ENCODE assay signal across 20 mouse cellular contexts in genomic region chr10:61001745-61002160, GRCm38 (mm10).
DNase-seq lines count a peak whose midpoint lies in the region; ATAC-seq lines count a peak whose summit lies in the region.
"Had no signal": no experiment of that assay in that cellular context is flagged by ENCODE, and none has a peak within 500 bp of the region (broad histone marks: within the 10 kb centered on the region; RNA-seq: fewer than 3 reads in every experiment).

No protein-coding gene starts in this region.

- DNase-seq in adrenal gland, postnatal 14 days: peak; percentile 14
- no peak for DNase-seq in adrenal gland, postnatal 10 days
- DNase-seq in embryo, embryonic 10.5 days (ENCODE audit: low spot score): no peak
- DNase-seq in limb, embryonic 10.5 days (ENCODE audit: low spot score): no peak
- no peak for DNase-seq in adrenal gland, adult 8-10 months
- DNase-seq: adrenal gland, postnatal 25 days; cerebellum, adult 11-12 months; kidney, adult 11 months; liver; right cerebral cortex, postnatal 14 days; thymus, postnatal 14 days had no signal

- ATAC-seq in megakaryocyte, adult 5-6 weeks (ENCODE audit: poor library complexity, severe bottlenecking): no peak
- ATAC-seq in heart, embryonic 14.5 days (ENCODE audit: insufficient number of reproducible peaks, insufficient read depth, low FRiP score, low read depth): peak; percentile 68; the same call in 1 of the 2 replicates
- ATAC-seq: lung, postnatal 0 days; midbrain, embryonic 13.5 days had no signal

- H3K4me2 ChIP-seq in heart, embryonic 14.5 days (ENCODE audit: low read length): peak overlapping the region; percentile 21; the same call in 1 of the 2 replicates
- H3K4me2 ChIP-seq: forebrain, embryonic 12.5 days; midbrain, embryonic 13.5 days had no signal

- H3K27ac ChIP-seq in heart, embryonic 14.5 days (replicated peaks in 1 of 2; ENCODE audit: control insufficient read depth in 1 of 2, insufficient read depth in 1 of 2, low read depth in 2 of 2, low read length in 2 of 2): peak overlapping the region; percentile 72 to 81
- no peak overlapping the region for H3K27ac ChIP-seq in limb, embryonic 10.5 days
- H3K27ac ChIP-seq: embryonic facial prominence, embryonic 10.5 days; forebrain, embryonic 12.5 days; kidney, postnatal 0 days; midbrain, embryonic 13.5 days had no signal

- no peaks in the 10 kb centered on the region for H3K36me3 ChIP-seq in megakaryocyte, embryonic 14.5 days (replicated peaks; ENCODE audit: low read length)
- no peaks in the 10 kb centered on the region for H3K36me3 ChIP-seq in heart, embryonic 14.5 days (ENCODE audit: control insufficient read depth, insufficient read depth, low read length)
- no peaks in the 10 kb centered on the region for H3K36me3 ChIP-seq in limb, embryonic 10.5 days
- H3K36me3 ChIP-seq: embryonic facial prominence, embryonic 10.5 days; forebrain, embryonic 12.5 days; midbrain, embryonic 13.5 days had no signal

- 63% methylated on average over 22 of the region's 22 CpGs for WGBS in heart, embryonic 14.5 days
- WGBS in limb, embryonic 10.5 days: 92% methylated on average over 22 of the region's 22 CpGs

- H3K9ac ChIP-seq in heart, embryonic 14.5 days (ENCODE audit: low read length): no peak overlapping the region
- H3K9ac ChIP-seq: forebrain, embryonic 12.5 days; midbrain, embryonic 13.5 days had no signal

- peaks cover 27% of the 10 kb centered on the region for H3K9me3 ChIP-seq in megakaryocyte, embryonic 14.5 days
- 0 out of 2 replicates have a peak, but pooled peaks cover 4% of the 10 kb centered on the region for H3K9me3 ChIP-seq in heart, embryonic 14.5 days (ENCODE audit: control insufficient read depth, low read length)
- H3K9me3 ChIP-seq in limb, embryonic 10.5 days (replicated peaks): no peaks in the 10 kb centered on the region
- H3K9me3 ChIP-seq: midbrain, embryonic 13.5 days had no signal

- peak overlapping the region; percentile 42 for H3K4me3 ChIP-seq in megakaryocyte, embryonic 14.5 days (replicated peaks)
- no peak overlapping the region for H3K4me3 ChIP-seq in heart, embryonic 14.5 days (ENCODE audit: control insufficient read depth in 1 of 2, insufficient read depth in 1 of 2, low read depth in 1 of 2, low read length in 2 of 2)
- H3K4me3 ChIP-seq in limb, embryonic 10.5 days: no peak overlapping the region
- H3K4me3 ChIP-seq: embryonic facial prominence, embryonic 10.5 days; forebrain, embryonic 12.5 days; midbrain, embryonic 13.5 days; myocyte had no signal

- H3K27me3 ChIP-seq in megakaryocyte, embryonic 14.5 days (replicated peaks): peaks cover 5% of the 10 kb centered on the region
- H3K27me3 ChIP-seq in heart, embryonic 14.5 days (ENCODE audit: control insufficient read depth, insufficient read depth, low read length): no peaks in the 10 kb centered on the region
- no peaks in the 10 kb centered on the region for H3K27me3 ChIP-seq in limb, embryonic 10.5 days (ENCODE audit: low read depth, poor library complexity, severe bottlenecking)

- no peaks in the 10 kb centered on the region for H3K4me1 ChIP-seq in megakaryocyte, embryonic 14.5 days
- H3K4me1 ChIP-seq in heart, embryonic 14.5 days (ENCODE audit: control insufficient read depth in 2 of 2, insufficient read depth in 2 of 2, low read length in 2 of 2): peaks cover 10 to 11% of the 10 kb centered on the region in 2 experiments; a peak in 2 of 4 replicates
- peaks cover 20% of the 10 kb centered on the region; the same call in 1 of the 2 replicates for H3K4me1 ChIP-seq in limb, embryonic 10.5 days
- H3K4me1 ChIP-seq: forebrain, embryonic 12.5 days had no signal
